Mouse (Mus musculus): Measurements from ENCODE around the gene Gm10719. TPM values are rescaled to one million over a fixed set of nuclear protein-coding genes. Genes with fewer than 3 reads are reported as not detected.

Gene Gm10719
- total RNA-seq, 2 experiments from 2014 or later = not detected

Small RNA genes lying within 50 kb of the gene (microRNA-seq; reads per million reads assigned to microRNA genes)
- 0 reads per million in 2 experiments for gene Mir101c

Other genes with a start within 250 kb of the Gm10719 start
- gene Gm10722, start 16.5 kb upstream of the Gm10719 start, total RNA-seq (2021) = not detected
- gene Gm11168, start 14.1 kb upstream of the Gm10719 start, total RNA-seq (2021) = not detected
- gene Gm10721, start 4.3 kb upstream of the Gm10719 start, total RNA-seq (2021) = under 1 TPM in 1 of 2 experiments, not detected in 1; 0.93 TPM
- not detected for gene Gm10720, start 1.8 kb upstream of the Gm10719 start, total RNA-seq (2021)
- 1 to 10 TPM in 1 of 2 experiments, not detected in 1; 1.8 TPM for gene Gm10718, start 6.1 kb downstream of the Gm10719 start, total RNA-seq (2021)
- not detected for gene Gm10717, start 8.0 kb downstream of the Gm10719 start, total RNA-seq (2021)
- gene Gm17535, start 17.2 kb downstream of the Gm10719 start, total RNA-seq (2021) = not detected
- not detected for gene Gm10715, start 19.5 kb downstream of the Gm10719 start, total RNA-seq (2021)

Measured in left cerebral cortex, adult 2 months (tissue).